Mouse (Mus musculus) embryonic fibroblast, embryonic 13.5 days (primary cell): Measurements from ENCODE around the gene Ctnnb1. TPM values are rescaled to one million over a fixed set of nuclear protein-coding genes. Genes with fewer than 3 reads are reported as not detected.

Experiments used
- H3K27ac ChIP-seq: 2 replicates; pipeline ENCODE4 v1.5.1; 2012; ENCODE audit warnings: low read length, control low read depth, inconsistent platforms; ENCODE audit not compliant: insufficient read depth
- H3K4me1 ChIP-seq: 2 replicates; pipeline ENCODE4 v1.6.1; 2011; ENCODE audit warnings: low read length; ENCODE audit not compliant: control insufficient read depth, insufficient read depth
- H3K4me3 ChIP-seq: 2 replicates; pipeline ENCODE4 v1.5.1; 2011; ENCODE audit warnings: mild to moderate bottlenecking, control low read depth, low read length; ENCODE audit not compliant: insufficient read depth
- CTCF ChIP-seq: IDR thresholded peaks from 2 replicates; pipeline ENCODE4 v1.5.1; 2011; ENCODE audit warnings: mild to moderate bottlenecking, control low read depth, low read length, moderate library complexity, borderline replicate concordance; ENCODE audit not compliant: insufficient read depth
- POLR2A ChIP-seq: IDR thresholded peaks from 2 replicates; pipeline ENCODE4 v1.6.1; 2011; ENCODE audit warnings: low read depth, mild to moderate bottlenecking, control low read depth, low read length, moderate library complexity
- polyA plus RNA-seq: library from polyadenylated mRNA; stranded (reverse); fragments of >200 nt; gene quantifications from 2 replicates; pipeline ENCODE4 v1.2.4, GENCODE M21; 2011; ENCODE audit warnings: low read depth; ENCODE audit not compliant: missing spikeins, insufficient read length

Ctnnb1 gene
- polyA plus RNA-seq, 1 experiment, result 1,281 TPM

GRCm38 (mm10) chr9:120981777-120982176 lies 52.8 kb downstream of the Ctnnb1 start:
- no peaks in the 10 kb centered on the region for H3K4me1 ChIP-seq
- no peak for TF ChIP-seq CTCF
- TF ChIP-seq POLR2A, result no peak
- no peak overlapping the region for H3K4me3 ChIP-seq
- no peak overlapping the region for H3K27ac ChIP-seq

GRCm38 (mm10) chr9:120983849-120984248 lies 54.8 kb downstream of the Ctnnb1 start:
- Histone ChIP-seq H3K27ac (no peak overlapping the region), H3K4me3 (no peak overlapping the region), H3K4me1 (peaks cover 2% of the 10 kb centered on the region; the same call in 1 of the 2 replicates)
- no peak for TF ChIP-seq POLR2A
- no peak for TF ChIP-seq CTCF

DNA sequence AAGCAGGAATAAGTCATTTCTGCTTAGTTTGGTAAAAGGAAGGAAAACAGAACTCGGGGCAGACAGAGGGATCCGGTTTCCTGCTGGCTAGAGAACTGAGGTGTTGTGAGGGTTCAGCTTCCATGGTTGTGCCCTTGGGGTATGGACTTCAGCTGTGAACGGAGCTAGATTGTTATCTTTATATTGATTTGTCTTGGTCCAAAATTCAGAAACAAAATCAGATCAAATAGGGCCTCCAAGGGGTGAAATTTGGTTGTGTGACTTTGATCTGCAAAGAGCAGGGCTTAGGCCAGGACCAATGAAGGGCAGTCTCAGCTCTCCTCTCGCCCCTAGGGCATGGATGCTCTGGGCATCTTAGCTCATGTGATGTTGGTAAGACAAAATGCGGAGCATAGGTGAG lies 55.5 kb downstream of the Ctnnb1 start:
- Histone ChIP-seq H3K27ac (no peak overlapping the region), H3K4me3 (no peak overlapping the region), H3K4me1 (peaks cover 2% of the 10 kb centered on the region; the same call in 1 of the 2 replicates)
- no peak for TF ChIP-seq CTCF
- no peak for TF ChIP-seq POLR2A

- Histone ChIP-seq H3K4me1 (peaks cover 2% of the 10 kb centered on the region; the same call in 1 of the 2 replicates), H3K4me3 (no peak overlapping the region), H3K27ac (no peak overlapping the region)
- TF ChIP-seq POLR2A (no peak), CTCF (no peak)
Measured at GRCm38 (mm10) chr9:120985009-120985408, 56.0 kb downstream of the Ctnnb1 start.

GRCm38 (mm10) chr9:120985524-120985923 lies 56.5 kb downstream of the Ctnnb1 start:
- no peak overlapping the region for H3K27ac ChIP-seq
- no peak for TF ChIP-seq CTCF
- no peak for TF ChIP-seq POLR2A
- H3K4me1 ChIP-seq, result peaks cover 2% of the 10 kb centered on the region; the same call in 1 of the 2 replicates
- H3K4me3 ChIP-seq, result no peak overlapping the region

- Histone ChIP-seq H3K4me1 (peaks cover 2% of the 10 kb centered on the region; the same call in 1 of the 2 replicates), H3K27ac (no peak overlapping the region), H3K4me3 (no peak overlapping the region)
- TF ChIP-seq POLR2A (no peak), CTCF (no peak)
Measured at GRCm38 (mm10) chr9:120986255-120986654, 57.2 kb downstream of the Ctnnb1 start.

DNA sequence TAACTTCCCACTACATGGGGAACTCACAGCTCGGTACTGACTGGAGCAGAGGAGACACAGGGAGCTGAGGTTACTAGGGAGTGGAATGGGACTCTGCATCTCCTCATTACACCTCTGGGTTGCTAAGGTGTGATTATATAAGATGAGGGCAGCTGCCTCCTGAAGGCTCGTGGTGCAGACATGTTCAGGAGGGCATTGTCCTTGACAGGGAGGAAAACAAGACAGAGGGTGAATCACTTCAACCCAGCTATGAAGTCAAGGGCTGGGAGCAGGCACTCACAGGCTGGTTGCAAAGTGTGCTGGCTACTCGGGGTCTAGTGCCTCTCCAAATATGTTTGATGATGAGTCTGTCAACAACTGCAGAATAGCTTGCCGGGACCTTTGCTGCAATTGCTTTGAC lies 58.0 kb downstream of the Ctnnb1 start:
- TF ChIP-seq CTCF (no peak), POLR2A (no peak)
- no peak overlapping the region for H3K27ac ChIP-seq
- no peak overlapping the region for H3K4me3 ChIP-seq
- peaks cover 2% of the 10 kb centered on the region; the same call in 1 of the 2 replicates for H3K4me1 ChIP-seq

- TF ChIP-seq POLR2A (no peak), CTCF (no peak)
- no peak overlapping the region for H3K4me3 ChIP-seq
- peaks cover 2% of the 10 kb centered on the region; the same call in 1 of the 2 replicates for H3K4me1 ChIP-seq
- no peak overlapping the region for H3K27ac ChIP-seq
Measured at GRCm38 (mm10) chr9:120988088-120988487, 59.1 kb downstream of the Ctnnb1 start.

- TF ChIP-seq POLR2A (no peak), CTCF (no peak)
- H3K4me1 ChIP-seq, result peaks cover 2% of the 10 kb centered on the region; the same call in 1 of the 2 replicates
- no peak overlapping the region for H3K4me3 ChIP-seq
- H3K27ac ChIP-seq, result no peak overlapping the region
Measured at GRCm38 (mm10) chr9:120989806-120990700, 61.0 kb downstream of the Ctnnb1 start.

DNA sequence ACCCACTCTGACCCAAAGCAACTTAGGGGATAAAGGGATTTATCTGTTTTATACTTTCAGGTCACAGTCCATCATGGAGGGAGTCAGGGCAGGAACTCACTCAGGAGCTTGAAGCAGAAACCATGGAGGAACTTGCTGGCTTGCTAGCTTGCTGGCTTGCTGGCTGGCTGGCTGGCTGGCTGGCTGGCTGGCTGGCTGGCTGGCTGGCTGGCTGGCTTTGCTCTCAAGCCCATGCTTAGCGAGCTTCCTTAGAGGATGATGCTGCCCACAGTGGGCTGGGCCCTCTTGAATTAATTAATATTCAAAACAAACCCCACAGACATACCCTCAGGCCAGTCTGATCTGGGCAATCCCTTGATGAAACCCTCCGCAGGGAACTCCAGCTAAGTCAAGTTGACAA lies 62.8 kb downstream of the Ctnnb1 start:
- no peak overlapping the region for H3K4me3 ChIP-seq
- TF ChIP-seq POLR2A, result no peak
- no peak for TF ChIP-seq CTCF
- peaks cover 2% of the 10 kb centered on the region; the same call in 1 of the 2 replicates for H3K4me1 ChIP-seq

More for the DNA sequence above, 62.8 kb downstream of the Ctnnb1 start:
- H3K27ac ChIP-seq, result no peak overlapping the region
